Mouse (Mus musculus) left cerebral cortex, adult 6 months (tissue): ENCODE results near the gene Cryab. TPM values are rescaled to one million over a fixed set of nuclear protein-coding genes. Genes with fewer than 3 reads are reported as not detected.

Source experiments
- long read RNA-seq, 2 experiments: library from polyadenylated mRNA; unstranded; transcript quantifications; one replicate each; pipeline ENCODE4 v2.0.0; 2019 to 2020
- polyA plus RNA-seq: library from polyadenylated mRNA; unstranded; fragments of <200 nt; fragmentation: Nextera tagmentation; gene quantifications from 2 replicates; pipeline ENCODE4 v1.2.3, GENCODE M21; 2021

Cryab gene
- 295 and 350 TPM in 2 replicates for polyA plus RNA-seq
- long read RNA-seq, experiment 1, transcript Cryab-205 (4 exons, 836 nt) = minor isoform, 13 of 120 reads
- long read RNA-seq, experiment 1, transcript Cryab-201 (3 exons, 946 nt) = major isoform, 93 of 120 reads
- long read RNA-seq, experiment 1, partial matches to known transcripts = 1 of 120 reads
- long read RNA-seq, experiment 1, other reads (novel, unspliced or antisense) = 10 of 120 reads
- long read RNA-seq, experiment 2, transcript Cryab-201 (3 exons, 946 nt) = major isoform, 220 of 261 reads
- long read RNA-seq, experiment 2, transcript Cryab-204 (2 exons, 585 nt) = minor isoform, 12 of 261 reads
- long read RNA-seq, experiment 2, transcript Cryab-205 (4 exons, 836 nt) = minor isoform, 22 of 261 reads
- long read RNA-seq, experiment 2, partial matches to known transcripts = 0 of 261 reads
- long read RNA-seq, experiment 2, other reads (novel, unspliced or antisense) = 5 of 261 reads

GRCm38 (mm10) chr9:50751323-50751722 is at the start of gene Cryab:
Gene Cryab, plus strand, starts transcription at chr9:50751325.

GRCm38 (mm10) chr9:50738914-50739870 is 11.9 kb upstream of the Cryab start, which contains the start of gene Dixdc1:
Gene Dixdc1, minus strand, starts transcription at chr9:50739517.

DNA sequence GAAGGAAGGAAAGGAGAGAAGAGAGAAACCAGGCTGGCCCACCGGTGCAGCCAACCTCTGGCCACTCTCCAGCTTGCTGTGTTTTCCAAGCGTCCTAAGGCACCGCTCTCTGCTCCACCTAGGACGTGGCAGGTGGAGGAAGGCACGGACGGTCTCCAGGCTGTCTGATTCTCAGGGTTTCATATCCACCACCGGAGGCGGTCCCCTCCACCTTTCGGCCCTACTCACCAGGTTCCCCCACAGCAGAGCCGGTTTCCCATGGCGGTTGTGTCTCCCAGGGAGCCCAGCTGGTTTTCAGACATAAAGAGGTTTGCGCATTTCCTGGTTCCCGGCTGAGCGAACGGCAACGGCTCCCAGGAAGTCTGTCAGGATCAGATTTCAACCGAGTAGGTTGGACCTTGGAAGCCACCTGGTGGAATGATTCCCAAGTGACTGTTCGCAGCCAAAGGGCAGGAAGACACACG is 4.9 kb upstream of the Cryab start, which contains the start of gene 2310030G06Rik:
Gene 2310030G06Rik (minus strand): TSS at position 323 of the 464 bp plus-strand sequence.

DNA sequence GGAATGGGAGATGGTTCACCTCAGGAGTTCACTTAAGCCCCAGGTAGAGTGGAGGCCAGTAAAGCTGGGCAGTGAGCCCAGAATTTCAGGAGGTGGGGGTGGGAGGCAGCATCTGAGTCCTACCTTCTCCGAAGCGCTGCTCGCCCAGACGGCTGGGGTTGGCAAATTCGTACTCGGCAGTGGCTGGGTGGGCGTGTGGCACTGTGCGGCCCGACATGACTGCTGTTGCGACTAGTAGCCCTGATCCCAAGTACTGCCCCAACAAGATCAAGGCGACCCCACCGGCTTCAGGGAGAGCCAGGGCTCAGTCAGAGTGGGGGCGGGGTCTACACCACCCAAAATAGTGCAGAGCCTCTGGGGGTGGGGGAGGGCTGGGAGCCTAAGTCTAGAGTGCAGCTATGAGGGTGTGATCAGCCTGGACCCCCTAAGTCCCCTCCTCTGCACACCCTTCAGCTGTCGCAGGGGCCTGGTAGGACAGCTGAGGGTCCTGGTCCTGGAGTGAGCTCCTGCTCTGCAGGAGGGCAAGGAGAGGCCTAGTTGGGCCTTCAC is 1.0 kb downstream of the Cryab start, which contains the start of gene Hspb2:
Gene Hspb2 (minus strand): TSS at position 301 of the 549 bp plus-strand sequence.

GRCm38 (mm10) chr9:50768107-50769002 is 17.2 kb downstream of the Cryab start, which contains the start of gene Fdxacb1:
Gene Fdxacb1, plus strand, starts transcription at chr9:50768236.

DNA sequence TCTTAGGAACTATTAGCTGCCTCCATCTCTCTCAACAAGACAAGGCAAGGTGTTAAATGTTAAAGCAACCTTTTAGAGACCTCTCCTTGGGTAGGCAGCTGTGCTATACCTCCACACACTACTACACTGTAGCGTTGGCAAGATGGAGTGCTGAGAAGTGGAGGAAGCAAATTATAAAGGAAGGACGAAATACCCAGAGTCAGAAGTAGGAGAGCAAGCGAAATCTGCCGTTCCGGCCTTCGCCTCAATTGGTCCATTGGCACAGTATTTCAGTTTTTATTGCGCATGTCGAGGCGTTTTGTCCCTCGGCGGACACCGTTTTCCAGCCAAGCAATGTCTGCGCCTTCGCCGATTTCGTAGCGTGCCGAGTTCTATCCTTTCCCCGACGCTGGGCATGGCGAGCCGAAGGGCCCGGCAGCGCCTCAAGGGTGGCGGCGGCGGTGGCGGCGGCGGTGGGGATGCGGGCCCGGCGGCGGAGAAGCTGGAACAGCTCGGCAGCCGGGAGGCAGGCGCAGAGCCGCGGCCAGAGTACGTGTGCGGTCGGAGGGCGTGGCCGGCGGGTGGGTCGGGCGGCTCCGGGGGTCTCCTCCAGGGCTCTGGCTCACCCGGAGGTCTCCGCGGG is 24.0 kb downstream of the Cryab start, which contains the start of the genes Alg9 and 1110032A03Rik:
Gene Alg9 (plus strand): TSS at position 29 of the 622 bp plus-strand sequence.
Gene 1110032A03Rik (minus strand): TSS at position 530 of the 622 bp plus-strand sequence.

Other genes starting within 250 kb of the Cryab start
- 97.6 and 116 TPM in 2 replicates for gene Pts, start 222.6 kb upstream of the Cryab start, polyA plus RNA-seq
- gene Il18, start 196.5 kb upstream of the Cryab start, polyA plus RNA-seq = 64.3 and 75.2 TPM in 2 replicates
- 3.0 and 3.4 TPM in 2 replicates for gene Bco2, start 196.1 kb upstream of the Cryab start, polyA plus RNA-seq
- not detected in 2 replicates for gene Tex12, start 190.0 kb upstream of the Cryab start, polyA plus RNA-seq
- gene Sdhd, start 147.5 kb upstream of the Cryab start, polyA plus RNA-seq = 115 and 194 TPM in 2 replicates
- 965 and 1,199 TPM in 2 replicates for gene Timm8b, start 147.4 kb upstream of the Cryab start, polyA plus RNA-seq
- gene Pih1d2, start 134.0 kb upstream of the Cryab start, polyA plus RNA-seq = 3.0 and 4.5 TPM in 2 replicates
- 12.1 and 20.2 TPM in 2 replicates for gene Nkapd1, start 133.9 kb upstream of the Cryab start, polyA plus RNA-seq
- 33.6 and 43.7 TPM in 2 replicates for gene Dlat, start 91.5 kb upstream of the Cryab start, polyA plus RNA-seq
- gene Dixdc1, start 11.8 kb upstream of the Cryab start, polyA plus RNA-seq = 31.7 and 38.1 TPM in 2 replicates
- 3.6 and 5.2 TPM in 2 replicates for gene 2310030G06Rik, start 4.8 kb upstream of the Cryab start, polyA plus RNA-seq
- 3.8 and 3.9 TPM in 2 replicates for gene Hspb2, start 1.0 kb downstream of the Cryab start, polyA plus RNA-seq
- gene Fdxacb1, start 16.9 kb downstream of the Cryab start, polyA plus RNA-seq = 3.6 and 5.7 TPM in 2 replicates
- 7.0 and 20.0 TPM in 2 replicates for gene Alg9, start 23.7 kb downstream of the Cryab start, polyA plus RNA-seq
- 96.7 and 104 TPM in 2 replicates for gene 1110032A03Rik, start 24.2 kb downstream of the Cryab start, polyA plus RNA-seq
- gene Ppp2r1b, start 94.0 kb downstream of the Cryab start, polyA plus RNA-seq = 5.8 and 6.0 TPM in 2 replicates